Mouse (Mus musculus) spleen, adult 2 months (tissue): ENCODE measurements around the gene Rpap2. TPM values are rescaled to one million over a fixed set of nuclear protein-coding genes. Genes with fewer than 3 reads are reported as not detected.

ENCODE experiments used
- DNase-seq, 2 experiments: peaks; one replicate each; pipeline versions ENCODE4 v3.0.0 to v3.0.0-alpha.2; 2012 to 2021; ENCODE audit warnings: low spot score in 2 of 2, low read depth in 1 of 2
- H3K27ac ChIP-seq: fragments of 200-500 bp; 2 replicates; pipeline ENCODE4 v1.5.1; 2012; ENCODE audit warnings: low read length, inconsistent platforms; ENCODE audit not compliant: insufficient read depth
- H3K27me3 ChIP-seq: fragments of 200-500 bp; 2 replicates; pipeline ENCODE4 v1.6.1; 2012; ENCODE audit warnings: mild to moderate bottlenecking, moderate library complexity, low read length, inconsistent platforms; ENCODE audit not compliant: control insufficient read depth, insufficient read depth
- H3K36me3 ChIP-seq: fragments of 200-500 bp; 2 replicates; pipeline ENCODE4 v1.6.1; 2012; ENCODE audit warnings: mild to moderate bottlenecking, low read length, inconsistent platforms; ENCODE audit not compliant: control insufficient read depth, insufficient read depth
- H3K4me1 ChIP-seq: fragments of 200-500 bp; 2 replicates; pipeline ENCODE4 v1.6.1; 2011; ENCODE audit warnings: inconsistent platforms; ENCODE audit not compliant: control insufficient read depth, insufficient read depth, insufficient read length
- H3K4me3 ChIP-seq: fragments of 200-500 bp; 2 replicates; pipeline ENCODE4 v1.5.1; 2011; ENCODE audit warnings: mild to moderate bottlenecking, inconsistent platforms; ENCODE audit not compliant: insufficient read depth, insufficient read length; ENCODE audit errors: extremely low read depth
- CTCF ChIP-seq: fragments of 200-500 bp; IDR thresholded peaks from 2 replicates; pipeline ENCODE4 v1.5.1; 2011; ENCODE audit warnings: mild to moderate bottlenecking, inconsistent platforms; ENCODE audit not compliant: insufficient read depth, insufficient read length, insufficient replicate concordance; ENCODE audit errors: extremely low read depth
- POLR2A ChIP-seq: fragments of 200-500 bp; IDR thresholded peaks from 2 replicates; pipeline ENCODE4 v1.6.1; 2011; ENCODE audit warnings: low read depth, low read length, inconsistent platforms
- WGBS: fragments of 180-500 bp; shearing (Covaris S2); methylation state at CpG from one replicate; pipeline ENCODE4 v1.1.7; 2018; 5-methylcytosine and 5-hydroxymethylcytosine counted together
- polyA plus RNA-seq: library from polyadenylated mRNA; depleted of rRNA; stranded (reverse); fragments of >200 nt; gene quantifications from 2 replicates; pipeline ENCODE4 v1.2.3, GENCODE M21; 2012; rRNA removed

Gene Rpap2
- polyA plus RNA-seq = 1.5 and 2.8 TPM in 2 replicates

- TF ChIP-seq CTCF (no peak), POLR2A (peak; percentile 22)
- WGBS = 0% methylated on average over 57 of the region's 64 CpGs
- peak; percentile 53 to 80 for DNase-seq
- no peaks in the 10 kb centered on the region for H3K27me3 ChIP-seq
- H3K27ac ChIP-seq = peak within 1 kb of the TSS; percentile 96
- H3K4me3 ChIP-seq = peak within 1 kb of the TSS; percentile 100
- H3K36me3 ChIP-seq = peaks cover 2% of the 10 kb centered on the region
- no peaks in the 10 kb centered on the region for H3K4me1 ChIP-seq
Measured at GRCm38 (mm10) chr5:107597301-107598077, at the start of gene Rpap2, which contains the start of gene Glmn. Rpap2 (plus strand) TSS chr5:107597373. Glmn (minus strand) TSS chr5:107597888.

DNA sequence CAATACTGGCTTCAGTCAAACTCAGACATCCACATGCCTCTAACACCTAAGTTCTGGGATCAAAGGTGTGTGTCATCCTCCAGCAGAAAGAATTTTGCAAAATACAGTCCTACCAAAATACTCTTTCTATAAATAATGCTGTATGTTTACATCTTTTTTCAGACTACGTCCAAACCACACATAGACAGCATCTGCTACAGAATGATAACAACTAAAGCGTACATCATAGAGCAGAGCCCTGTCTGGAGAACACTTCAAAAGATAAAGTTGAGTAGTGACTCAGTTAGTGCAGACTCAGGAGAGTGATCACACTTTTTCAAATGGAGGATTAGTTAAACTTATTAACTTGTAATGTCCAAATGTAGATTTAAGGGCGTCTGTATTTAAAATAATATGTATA is 49.2 kb upstream of the Rpap2 start:
- H3K4me3 ChIP-seq = no peak overlapping the region
- no peaks in the 10 kb centered on the region for H3K4me1 ChIP-seq
- no peaks in the 10 kb centered on the region for H3K27me3 ChIP-seq
- 79% methylated on average over 3 of the region's 3 CpGs for WGBS
- peaks cover 10% of the 10 kb centered on the region for H3K36me3 ChIP-seq
- TF ChIP-seq CTCF = no peak
- no peak for TF ChIP-seq POLR2A
- DNase-seq = no peak
- no peak overlapping the region for H3K27ac ChIP-seq

DNA sequence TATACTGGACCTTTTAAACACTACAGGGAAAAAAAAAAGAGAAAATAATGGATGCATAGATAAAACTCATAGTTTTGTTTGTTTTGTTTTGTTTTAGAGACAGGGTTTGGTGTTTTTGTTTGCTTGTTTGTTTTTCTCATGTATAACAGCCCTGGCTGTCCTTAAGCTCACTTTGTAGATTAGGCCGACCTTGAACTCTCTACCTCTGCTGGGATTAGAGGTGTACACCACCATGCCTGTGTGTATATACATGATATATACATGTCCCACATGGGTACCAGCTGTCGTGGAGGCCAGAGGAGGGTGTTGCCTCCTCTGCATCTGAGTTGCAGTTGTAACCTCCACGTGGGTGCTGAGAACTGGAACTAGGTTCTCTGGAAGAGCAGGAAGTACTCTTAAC is 48.7 kb upstream of the Rpap2 start:
- no peaks in the 10 kb centered on the region for H3K27me3 ChIP-seq
- peaks cover 10% of the 10 kb centered on the region for H3K36me3 ChIP-seq
- no peak overlapping the region for H3K4me3 ChIP-seq
- H3K27ac ChIP-seq = no peak overlapping the region
- no peak for DNase-seq
- TF ChIP-seq POLR2A = no peak
- TF ChIP-seq CTCF = no peak
- 73% methylated on average over 3 of the region's 3 CpGs for WGBS
- H3K4me1 ChIP-seq = no peaks in the 10 kb centered on the region

DNA sequence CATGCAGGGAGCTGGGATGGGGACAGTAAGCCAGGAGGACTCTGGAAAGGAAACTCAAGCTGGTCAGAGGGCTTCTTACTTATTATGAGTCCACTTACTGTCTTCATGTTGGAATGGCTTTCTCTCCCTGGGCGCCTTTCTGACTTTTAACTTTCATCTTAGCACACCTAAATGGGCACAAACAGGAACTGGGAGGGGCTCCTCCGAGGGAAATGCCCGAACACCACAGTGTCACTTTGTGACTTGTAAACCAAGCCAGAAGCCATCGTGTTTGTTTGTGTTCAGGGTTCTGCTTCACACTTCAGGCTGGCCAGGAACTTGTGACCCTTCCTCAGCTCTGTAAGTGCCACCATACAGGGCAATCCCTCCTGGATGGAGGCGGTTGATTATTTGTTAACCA is 42.8 kb upstream of the Rpap2 start:
- Histone ChIP-seq H3K4me1 (no peaks in the 10 kb centered on the region), H3K36me3 (peaks cover 10% of the 10 kb centered on the region), H3K4me3 (no peak overlapping the region), H3K27me3 (no peaks in the 10 kb centered on the region), H3K27ac (no peak overlapping the region)
- no peak for DNase-seq
- TF ChIP-seq CTCF (no peak), POLR2A (no peak)
- 79% methylated on average over 5 of the region's 5 CpGs for WGBS

DNA sequence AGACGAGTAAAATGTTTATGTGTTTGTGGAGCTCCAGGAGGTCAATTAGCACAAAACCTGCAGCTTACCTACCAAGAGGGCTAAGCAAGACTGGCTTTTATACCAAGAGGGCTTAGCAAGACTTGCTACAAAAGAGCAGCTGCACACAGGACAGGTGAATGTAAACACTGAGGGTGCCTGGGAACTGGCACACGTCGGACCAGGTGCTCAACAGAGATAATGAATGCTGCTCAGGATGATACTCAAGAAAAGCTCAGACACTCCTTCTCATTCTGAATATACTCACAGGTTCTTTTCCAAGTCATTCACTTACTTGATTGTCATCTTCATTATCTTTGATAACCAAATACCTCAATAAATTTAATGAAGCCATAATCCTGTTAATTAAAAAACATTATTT is 40.2 kb upstream of the Rpap2 start:
- H3K27me3 ChIP-seq = no peaks in the 10 kb centered on the region
- H3K27ac ChIP-seq = no peak overlapping the region
- H3K4me1 ChIP-seq = no peaks in the 10 kb centered on the region
- DNase-seq = no peak
- H3K36me3 ChIP-seq = peaks cover 16% of the 10 kb centered on the region
- no peak overlapping the region for H3K4me3 ChIP-seq
- 96% methylated on average over 3 of the region's 3 CpGs for WGBS
- TF ChIP-seq POLR2A (no peak), CTCF (no peak)

DNA sequence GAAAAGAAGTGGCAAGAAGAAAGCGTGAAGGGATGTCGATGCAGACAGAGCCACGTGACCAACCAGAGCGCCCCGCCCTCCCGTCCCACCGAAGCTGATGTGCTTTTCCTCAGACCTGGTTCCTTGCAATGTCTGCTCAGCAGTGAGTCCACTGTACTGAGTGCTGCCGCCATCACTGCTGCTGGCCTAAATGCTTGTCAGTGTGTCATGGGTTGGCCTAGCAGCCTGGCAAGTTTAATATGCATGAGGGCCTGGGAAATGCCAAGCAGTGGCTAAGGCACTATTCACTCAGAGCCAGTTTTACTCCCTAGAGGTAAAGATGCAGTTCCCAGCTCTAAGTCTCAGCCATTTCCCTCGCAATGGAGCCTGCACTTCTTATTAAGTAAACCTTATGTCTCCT is 28.0 kb upstream of the Rpap2 start:
- H3K27ac ChIP-seq = no peak overlapping the region
- no peaks in the 10 kb centered on the region for H3K27me3 ChIP-seq
- H3K4me3 ChIP-seq = no peak overlapping the region
- DNase-seq = no peak
- peaks cover 12% of the 10 kb centered on the region for H3K36me3 ChIP-seq
- H3K4me1 ChIP-seq = no peaks in the 10 kb centered on the region
- 95% methylated on average over 9 of the region's 9 CpGs for WGBS
- no peak for TF ChIP-seq POLR2A
- no peak for TF ChIP-seq CTCF

DNA sequence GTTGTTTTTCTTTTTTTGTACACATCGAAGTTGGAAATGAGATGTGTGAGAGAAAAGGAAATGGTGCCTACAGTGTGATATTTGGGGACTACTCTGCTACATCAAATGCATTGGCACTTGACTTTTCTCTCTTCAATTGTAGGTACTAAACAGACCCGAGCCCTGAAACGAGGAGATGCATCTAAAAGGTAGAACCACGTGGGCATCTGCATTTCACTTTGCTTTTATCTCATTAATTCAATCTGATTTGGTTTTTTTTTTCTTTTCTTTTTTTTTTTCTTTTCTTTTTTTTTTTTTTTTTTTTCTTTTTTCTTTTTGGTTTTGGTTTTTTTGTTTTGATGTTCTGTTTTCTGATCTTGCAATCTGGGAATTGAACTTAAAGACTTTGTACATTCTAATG is 1.2 kb downstream of the Rpap2 start:
- peaks cover 9% of the 10 kb centered on the region for H3K36me3 ChIP-seq
- H3K27me3 ChIP-seq = no peaks in the 10 kb centered on the region
- H3K4me1 ChIP-seq = no peaks in the 10 kb centered on the region
- no peak for DNase-seq
- H3K27ac ChIP-seq = no peak overlapping the region
- WGBS = 16% methylated on average over 4 of the region's 4 CpGs
- TF ChIP-seq CTCF (no peak), POLR2A (no peak)
- no peak overlapping the region for H3K4me3 ChIP-seq
